Mouse (Mus musculus) CD4-positive helper T cell, adult 2 months (primary cell): ENCODE data around the gene Ipcef1.
"Not testable (repeated sequence)": the region's sequence is repeated elsewhere in the genome, so short reads cannot be mapped to it uniquely, and the experiment has no call there.

ENCODE experiments used
- DNase-seq: peaks from one replicate; pipeline ENCODE4 v3.0.0-alpha.2; 2012; ENCODE audit warnings: low read depth, missing footprints, low spot score

The Ipcef1 gene

DNA sequence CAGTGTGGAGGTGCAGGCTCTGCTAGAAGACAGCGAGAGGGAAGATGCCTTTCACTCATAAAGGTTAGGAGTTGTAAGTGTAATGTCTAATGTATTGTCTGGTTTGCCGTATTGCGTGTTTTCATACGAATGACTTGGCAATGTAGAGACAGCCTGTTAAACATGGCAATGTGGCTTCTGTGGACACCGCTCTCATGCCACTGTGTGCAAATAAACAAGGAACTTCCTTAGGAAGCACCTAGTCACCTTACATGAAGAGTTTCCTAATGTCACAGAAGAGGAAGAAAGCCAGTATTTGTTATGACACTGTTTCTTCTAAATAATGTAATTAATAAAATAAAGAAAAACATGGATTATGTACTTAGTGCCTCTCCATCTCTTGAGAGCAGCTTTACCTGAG lies 15.1 kb downstream of the Ipcef1 start:
- no peak for DNase-seq

DNA sequence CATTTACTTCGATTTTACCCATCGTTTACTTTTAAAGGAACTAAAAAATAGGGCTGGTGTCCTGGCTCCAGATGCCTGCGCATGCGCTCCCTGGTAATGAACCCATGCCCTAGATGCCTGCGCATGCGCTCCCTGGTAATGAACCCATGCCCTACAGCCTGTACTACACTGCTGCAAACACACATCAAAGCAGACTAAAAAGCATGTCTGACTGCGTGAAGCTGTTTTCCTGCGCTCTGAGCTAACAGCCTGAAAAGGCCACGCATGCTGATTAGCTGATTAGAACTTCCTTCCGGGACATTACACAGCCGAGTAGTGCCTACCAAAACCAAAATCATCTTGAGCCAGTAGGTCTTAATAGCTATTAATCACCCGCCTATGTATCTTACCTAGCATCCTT lies 16.7 kb downstream of the Ipcef1 start:
- peak; percentile 17 for DNase-seq

DNA sequence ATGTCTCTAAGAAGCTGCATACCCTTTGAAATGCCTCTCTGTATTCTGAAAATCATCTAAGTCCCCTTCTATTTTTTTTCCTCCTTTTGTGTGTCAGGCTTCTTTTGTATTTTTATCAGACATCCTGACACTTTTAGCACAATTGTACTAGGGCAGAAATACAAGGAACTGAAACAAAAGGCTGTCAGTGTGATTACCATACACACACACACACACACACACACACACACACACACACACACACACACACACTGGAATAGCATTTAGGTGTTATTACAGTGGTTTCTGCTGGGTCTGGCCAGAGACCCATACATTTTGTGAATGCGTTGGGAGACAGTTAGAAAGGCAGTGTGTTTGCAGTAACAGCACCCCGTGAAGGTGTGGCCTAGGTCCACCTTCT lies 18.8 kb downstream of the Ipcef1 start:
- no peak for DNase-seq

DNA sequence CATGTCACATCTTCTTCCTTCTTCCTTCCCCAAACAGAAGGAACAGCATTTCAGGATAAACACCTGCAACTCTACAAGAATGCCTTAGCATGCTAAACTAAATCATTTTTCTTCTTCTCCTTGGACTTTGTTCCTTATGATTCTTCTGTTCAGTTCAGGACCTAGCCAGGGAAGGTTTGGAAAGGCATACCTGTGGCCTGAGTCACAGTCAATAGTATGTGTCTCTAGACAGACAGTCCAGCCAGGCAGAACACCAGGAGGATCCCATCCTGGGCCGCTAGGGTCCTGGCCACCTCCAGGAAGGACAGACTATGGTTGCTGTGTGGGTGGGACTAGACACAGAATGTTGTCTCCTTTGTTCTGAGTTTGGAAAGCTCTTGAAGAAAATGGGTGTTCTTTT lies 27.2 kb downstream of the Ipcef1 start:
- DNase-seq, result no peak

DNA sequence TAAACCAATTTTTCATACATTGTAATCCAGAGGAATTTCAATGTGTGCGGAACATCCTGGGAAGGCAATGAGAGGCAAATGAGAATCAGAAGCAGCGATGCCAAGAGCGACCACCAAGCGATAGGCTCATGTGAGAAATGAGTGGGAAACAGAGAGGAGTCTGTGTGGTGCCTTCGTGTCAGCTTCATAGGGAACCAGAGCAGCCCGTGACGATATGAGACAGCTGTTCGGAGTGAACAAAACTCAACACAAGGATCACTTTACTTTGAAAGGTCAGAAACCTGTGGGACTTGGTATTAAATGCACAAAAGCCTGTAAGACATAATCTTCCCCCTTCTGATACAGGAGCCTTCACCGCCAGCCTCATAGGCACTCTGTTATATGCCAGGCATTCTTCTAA lies 31.7 kb downstream of the Ipcef1 start:
- no peak for DNase-seq

DNA sequence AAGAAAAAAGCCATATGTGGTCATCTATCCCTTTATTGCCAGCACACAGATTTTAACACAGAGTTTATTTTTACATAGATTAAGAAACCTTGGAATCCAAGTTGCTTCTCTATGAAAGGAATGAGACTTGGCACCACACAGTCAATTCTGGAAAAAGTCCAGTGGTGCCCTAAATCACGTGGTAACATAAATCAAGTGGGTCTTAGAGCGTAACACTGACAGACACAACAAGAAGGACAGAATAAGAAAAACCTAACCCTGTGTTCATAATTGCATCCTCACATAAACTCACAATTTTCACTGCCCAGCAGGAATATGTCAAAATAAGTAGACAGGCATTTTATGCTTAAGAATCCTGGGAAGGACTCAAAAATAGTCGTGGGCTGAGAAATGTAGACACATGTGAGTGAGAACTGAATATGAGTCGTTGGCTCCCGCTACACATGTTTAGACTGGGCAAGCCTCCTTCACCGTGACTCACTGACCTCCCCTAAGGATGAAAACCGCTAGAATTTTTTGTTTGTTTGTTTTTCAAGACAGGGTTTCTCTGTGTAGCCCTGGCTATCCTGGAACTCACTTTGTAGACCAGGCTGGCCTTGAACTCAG lies 32.4 kb downstream of the Ipcef1 start:
- no peak for DNase-seq

DNA sequence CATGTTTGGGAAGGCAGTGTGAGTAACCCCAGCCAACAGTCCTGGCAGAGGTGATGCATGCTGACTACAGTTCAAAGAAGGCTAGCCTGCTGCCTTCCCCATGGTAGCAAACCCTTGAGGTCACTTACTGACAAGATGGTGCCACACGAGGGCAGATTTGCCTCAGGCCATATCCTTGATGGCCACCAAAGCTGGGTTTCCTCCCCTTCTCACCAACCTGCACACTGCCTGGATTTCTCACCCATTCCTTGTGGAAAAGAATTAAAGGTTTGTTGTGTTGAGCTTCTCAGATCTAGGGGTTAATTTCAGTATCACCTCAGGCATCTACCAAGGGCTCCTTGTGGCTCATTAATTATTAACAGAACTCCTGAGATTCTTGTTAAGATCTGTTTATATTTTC lies 37.1 kb downstream of the Ipcef1 start:
- DNase-seq, result no peak

DNA sequence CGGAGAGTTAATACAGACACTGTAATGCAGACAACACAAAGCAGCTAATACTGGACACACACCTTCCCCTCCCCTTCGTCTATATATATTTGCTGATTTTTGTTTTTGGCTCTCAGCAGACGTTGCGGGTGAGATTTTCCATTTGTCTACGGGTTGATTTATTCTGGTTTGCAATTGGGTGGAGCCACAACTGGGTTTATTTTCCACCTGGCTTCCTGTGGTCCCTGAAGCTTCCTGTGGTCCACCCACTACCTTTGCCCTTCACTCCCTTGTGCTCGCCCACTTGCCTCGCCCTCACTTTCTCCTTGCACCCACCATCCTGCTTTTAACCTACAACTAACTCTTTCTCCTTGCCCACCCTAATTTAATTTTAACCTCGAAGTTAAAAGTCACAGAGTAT lies 41.7 kb downstream of the Ipcef1 start:
- peak; percentile 64 for DNase-seq

DNA sequence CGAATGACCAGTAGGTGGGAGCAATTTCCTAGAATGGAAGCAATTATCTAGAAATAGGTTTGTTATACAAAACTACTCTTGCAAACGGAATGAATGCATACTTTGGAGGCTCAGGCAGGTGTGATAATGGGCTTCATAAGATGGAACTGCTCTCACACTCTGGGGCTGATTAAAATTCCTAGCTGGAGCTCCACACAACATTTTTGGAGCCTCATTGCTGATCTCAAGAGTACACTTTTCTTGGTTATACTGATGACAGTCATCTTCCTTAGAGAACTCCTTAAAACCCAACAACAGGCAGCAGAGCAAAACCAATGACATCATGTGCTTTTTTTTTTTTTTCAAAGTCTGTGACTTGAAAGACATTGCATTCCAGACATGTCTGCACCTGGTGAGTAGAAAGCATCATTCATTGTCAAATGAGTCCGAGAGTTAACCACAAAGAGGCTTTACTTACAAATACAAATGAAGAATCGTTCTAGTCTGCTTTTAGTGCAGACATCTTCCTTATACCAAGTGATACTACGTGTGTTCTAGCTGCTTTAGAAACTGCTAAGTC lies 47.2 kb downstream of the Ipcef1 start:
- peak; percentile 37 for DNase-seq

DNA sequence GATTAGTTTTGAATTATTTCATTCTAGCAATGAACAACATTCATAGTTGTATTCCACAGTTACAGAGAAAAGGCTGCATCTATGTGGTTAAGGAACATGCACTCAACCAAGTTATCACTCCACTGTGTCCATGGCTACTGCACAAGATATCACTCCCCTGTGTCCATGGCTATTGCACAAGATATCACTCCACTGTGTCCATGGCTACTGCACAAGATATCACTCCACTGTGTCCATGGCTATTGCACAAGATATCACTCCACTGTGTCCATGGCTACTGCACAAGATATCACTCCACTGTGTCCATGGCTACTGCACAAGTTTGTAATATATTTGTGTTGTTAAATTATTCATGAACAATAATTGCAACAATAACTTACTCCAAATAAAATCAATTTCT lies 48.4 kb downstream of the Ipcef1 start:
- not testable (repeated sequence) for DNase-seq

DNA sequence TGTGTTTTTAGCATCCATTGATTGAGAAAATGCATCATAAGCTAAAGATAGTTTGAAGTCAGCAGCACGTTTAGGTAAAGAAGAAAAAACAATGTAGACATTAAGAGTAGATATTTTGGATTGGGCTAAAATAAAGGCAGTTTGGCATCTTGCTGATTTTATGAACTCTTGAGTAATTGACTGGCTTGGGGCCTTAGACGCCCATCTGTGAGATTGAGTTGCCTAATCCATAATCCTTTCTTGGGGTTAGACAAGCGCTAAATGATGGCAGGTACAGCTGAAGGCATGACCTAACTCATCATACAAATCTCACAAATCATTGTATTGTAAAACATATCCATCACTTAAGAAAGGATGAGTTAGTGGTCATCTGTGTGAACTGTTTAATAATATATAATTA lies 52.9 kb downstream of the Ipcef1 start:
- DNase-seq, result no peak

DNA sequence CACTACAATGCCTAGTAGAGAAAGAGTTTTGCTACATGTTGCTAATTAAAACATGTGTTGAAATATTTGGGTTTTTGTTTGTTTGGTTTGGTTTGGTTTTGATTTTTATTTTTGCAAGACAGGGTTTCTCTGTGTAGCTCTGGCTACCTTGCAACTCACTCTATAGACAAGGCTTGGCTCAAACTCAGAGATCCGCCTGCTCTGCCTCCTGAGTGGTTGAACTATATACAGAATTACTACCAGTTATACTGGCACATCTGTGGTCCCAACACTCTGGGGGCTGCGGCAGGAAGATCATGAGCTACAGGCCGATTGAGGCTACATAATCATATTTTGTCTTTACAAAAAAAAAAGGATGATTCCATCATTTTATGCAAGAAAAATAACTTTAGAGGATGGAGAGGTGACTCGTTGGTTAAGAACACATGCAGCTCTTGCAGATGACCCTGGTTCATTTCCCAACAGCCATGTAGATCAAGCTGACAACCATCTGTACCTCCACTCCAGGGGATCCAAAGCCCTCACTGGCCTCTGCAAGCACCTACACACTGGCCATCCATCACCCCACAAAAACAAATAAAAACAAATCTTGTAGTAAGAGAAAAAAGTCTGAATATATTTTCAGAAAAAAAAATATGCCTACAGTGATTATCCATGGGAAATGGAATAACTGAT lies 53.6 kb downstream of the Ipcef1 start:
- no peak for DNase-seq

DNA sequence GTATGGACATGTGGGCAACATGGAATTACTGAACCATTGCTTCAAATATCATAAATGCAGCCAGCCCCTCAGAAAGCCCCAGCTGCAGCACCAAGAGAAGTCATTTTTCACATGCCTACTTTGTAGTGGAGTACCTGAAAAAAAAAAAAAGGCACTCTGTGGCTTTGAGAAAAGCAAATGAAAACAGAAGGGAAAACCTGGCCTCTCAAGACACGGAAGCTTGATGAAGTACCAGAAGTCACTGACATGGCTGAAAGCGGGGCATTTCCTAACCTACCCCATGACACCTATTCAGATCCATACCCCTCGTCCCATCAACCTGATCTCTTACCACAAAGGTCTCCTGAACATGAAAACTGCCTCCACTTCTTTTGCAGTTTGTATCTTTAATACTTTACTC lies 55.4 kb downstream of the Ipcef1 start:
- DNase-seq, result peak; percentile 47

DNA sequence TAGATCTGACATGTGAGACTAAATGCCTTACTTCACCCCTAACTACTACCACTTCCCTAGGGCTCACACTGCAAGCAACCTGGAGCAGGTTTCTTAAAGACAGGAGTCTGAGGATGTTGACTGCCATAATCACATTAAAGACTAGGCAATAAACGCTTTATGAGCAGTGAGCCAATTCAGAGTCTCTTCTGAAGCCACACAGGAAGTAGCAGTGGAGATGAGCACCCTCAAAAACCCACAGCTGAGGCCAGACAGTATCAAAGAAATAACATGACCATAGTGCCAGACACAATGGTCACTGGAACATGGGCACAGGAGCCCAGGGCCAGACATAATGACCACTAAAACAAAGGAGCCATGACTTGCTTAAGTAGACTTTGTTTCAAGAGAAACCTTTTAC lies 63.7 kb downstream of the Ipcef1 start:
- DNase-seq, result peak; percentile 52

DNA sequence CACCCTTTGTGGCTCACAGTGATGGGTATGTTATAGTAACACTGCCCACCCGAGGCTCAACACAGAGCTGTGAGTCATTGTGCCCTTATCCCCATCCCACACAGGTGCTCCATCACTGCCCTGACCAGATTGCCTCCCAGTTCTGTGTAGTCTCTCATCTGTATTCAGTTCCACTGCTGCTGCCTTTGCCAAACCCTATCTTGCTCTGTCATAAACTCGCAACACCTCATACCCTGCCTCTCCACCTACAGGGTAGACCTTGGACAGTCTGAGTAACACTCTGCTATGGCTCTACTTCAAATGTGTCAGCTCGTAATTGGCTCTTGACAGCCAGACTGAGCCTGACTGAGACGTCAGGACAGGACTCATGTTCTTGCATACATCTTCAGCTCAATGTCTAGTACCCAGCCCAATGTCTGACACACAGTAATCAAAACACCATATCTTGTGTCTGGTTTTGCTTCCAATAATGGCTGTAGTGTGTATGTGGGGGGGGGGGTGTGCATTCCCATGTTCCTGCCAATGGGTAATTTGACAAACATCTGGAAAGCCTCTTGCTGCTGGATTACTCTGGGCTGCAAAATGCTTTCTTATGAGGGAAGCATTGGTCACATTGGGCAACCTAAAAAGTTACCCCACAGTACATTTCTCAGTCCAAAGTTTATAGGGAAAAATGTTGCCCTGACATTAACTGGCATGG lies 64.7 kb downstream of the Ipcef1 start:
- DNase-seq, result peak; percentile 32

DNA sequence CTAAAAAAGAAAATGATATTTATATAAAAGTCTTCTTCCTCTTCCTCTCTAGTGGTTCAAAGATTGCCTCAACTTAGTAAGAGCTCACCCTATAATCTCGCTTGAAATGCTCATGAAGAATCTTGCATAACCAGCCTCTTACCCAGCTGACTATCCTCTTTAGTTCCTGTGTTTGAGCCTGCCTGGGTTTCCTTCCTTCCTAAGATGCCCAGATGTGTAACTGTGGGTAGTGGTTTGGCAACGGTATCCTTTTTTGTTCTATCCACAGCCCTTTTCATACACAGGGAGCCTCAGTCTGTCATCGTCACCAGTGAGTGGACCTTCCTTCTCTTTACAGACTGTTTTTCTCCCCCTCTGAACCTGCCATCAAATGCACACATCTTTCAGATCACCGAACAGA lies 66.0 kb downstream of the Ipcef1 start:
- peak; percentile 24 for DNase-seq

DNA sequence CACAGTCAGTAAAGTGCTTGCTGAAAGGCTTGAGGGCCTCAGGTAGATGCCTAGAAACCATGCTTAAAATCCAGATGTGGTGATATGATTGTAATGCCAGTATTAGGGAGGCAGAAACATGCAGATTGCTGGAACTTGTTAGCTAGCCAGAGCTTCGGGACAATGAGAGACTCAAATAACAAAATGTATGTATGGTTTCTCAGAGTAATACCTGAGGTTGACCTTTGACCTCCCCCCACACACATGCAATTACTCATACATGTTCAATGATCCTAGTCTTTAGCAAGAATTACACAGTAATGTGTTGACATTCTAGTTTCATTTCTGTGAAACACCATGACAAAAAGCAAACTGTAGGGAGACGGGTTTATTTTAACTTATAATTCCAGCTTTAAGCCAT lies 68.8 kb downstream of the Ipcef1 start:
- peak; percentile 46 for DNase-seq

DNA sequence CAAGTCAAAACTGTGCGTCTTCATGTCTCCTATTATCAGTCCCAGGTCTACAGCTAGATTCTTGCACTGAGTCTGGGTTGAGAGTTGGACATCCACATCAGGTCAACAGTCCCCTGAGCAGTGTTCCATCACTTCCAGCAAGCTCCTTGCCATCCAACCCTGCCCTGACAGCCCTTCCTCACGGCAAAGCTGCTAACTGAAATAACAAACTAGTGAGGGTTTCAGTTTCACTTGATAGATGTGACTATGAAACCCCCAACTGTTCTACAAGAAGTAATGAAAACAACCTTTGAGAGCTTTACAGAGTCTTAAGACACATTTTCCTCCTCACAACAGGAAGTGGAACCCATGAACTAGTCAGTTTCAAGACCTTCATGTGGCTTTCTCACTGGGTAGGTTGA lies 69.5 kb downstream of the Ipcef1 start:
- DNase-seq, result peak; percentile 87

DNA sequence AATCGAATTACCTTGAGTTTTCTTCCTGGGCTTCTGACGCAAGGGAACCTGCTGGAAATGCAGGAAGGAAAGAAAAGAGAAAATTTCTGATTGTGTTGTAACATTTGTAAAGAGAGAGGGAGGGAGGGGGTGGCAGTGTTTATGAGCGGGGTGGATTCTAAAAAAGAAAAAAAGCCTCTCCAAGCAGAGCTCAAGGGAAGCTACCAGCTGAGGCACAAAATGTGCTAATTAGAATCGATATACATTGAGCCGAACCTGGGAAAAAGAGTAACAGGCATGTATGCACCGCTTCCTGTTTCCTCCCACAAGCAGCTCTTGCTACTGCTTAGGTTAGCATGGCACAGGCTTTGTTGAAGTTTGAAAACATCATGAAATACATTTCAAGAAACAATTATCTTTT lies 72.0 kb downstream of the Ipcef1 start:
- peak; percentile 66 for DNase-seq

DNA sequence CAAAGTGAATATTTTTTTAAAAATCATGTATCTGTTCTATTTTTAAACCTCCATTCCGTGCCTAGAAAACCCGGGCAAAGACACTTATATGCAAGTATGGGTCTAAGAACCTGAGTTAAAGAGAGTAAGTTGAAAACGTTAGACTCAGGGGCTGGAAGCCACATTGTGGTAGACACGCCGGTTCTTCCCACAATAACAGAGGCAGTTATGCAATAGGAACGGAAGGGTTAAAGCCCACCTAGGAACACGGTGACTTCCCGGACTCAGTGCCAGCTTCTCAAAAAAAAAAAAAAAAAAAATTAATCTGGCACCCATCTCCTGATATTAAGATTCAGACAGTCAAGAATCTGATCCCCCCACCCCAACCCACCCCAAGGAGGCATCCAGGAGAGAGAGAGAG lies 72.5 kb downstream of the Ipcef1 start:
- no peak for DNase-seq

DNA sequence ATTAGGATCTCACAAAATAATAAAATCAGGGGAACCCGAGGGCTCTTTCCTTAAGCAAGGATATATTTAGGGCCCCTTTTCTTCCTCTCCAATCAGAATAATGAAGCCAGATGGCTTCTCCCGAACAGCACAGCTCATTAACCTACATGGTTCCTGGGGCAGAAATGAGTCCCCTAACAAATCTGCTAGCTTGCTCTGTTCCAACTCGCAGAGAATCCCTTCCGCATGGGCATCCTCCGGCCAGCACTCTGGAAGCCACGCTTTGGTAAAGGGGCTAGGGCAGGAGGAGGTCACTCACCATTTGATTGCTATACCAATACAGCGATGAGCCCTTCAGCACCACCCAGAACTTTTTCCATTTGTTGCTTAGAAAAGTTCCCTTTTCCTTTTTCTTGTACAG lies 73.1 kb downstream of the Ipcef1 start:
- no peak for DNase-seq

DNA sequence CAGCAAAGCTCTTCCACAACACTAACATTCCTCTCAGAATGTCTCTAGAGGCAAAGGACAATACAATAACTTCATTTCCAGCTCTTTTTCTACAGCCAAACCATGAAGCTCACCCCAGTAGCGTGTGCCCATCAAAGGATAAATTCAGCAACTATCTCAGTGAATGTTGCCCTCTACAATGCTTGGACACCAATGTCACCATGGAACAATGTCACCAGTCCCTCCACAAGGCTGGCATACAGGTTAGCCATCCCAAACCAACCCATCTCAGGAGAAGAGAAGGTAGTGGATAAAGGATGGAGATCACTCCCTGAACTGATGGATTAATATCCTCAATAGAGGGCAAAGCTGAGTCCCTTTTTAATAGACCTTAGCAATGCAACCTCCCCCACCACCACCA lies 73.5 kb downstream of the Ipcef1 start:
- DNase-seq, result no peak

DNA sequence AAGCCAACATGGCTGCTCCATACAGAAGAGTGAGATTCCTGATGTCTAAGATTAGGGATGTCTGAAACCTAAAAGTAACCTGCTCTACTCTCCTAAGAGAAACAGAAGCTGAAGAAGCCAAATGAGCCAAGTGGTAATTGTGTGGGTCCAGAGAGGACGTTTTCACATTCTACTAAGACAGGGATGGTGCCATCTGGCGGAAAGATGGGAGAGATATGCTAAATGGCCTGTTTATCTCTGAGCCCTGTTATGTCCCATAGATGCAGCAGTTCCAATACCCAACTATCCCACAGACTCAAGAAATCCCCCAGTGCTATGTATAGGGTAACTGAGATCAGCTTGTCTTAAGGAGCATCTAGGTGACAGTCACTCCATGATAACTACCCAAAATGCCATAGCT lies 74.4 kb downstream of the Ipcef1 start:
- peak; percentile 42 for DNase-seq
